Mouse (Mus musculus) heart, embryonic 13.5 days (tissue): Measurements from ENCODE around the gene 1500015O10Rik. TPM values are rescaled to one million over a fixed set of nuclear protein-coding genes. Genes with fewer than 3 reads are reported as not detected.

Experiments
- ATAC-seq: fragments of 200-750 bp; cut with Nextera tagmentation; 2 replicates; pipeline ENCODE4 v1.8.0; 2017; ENCODE audit warnings: moderate TSS enrichment; ENCODE audit not compliant: insufficient number of reproducible peaks, low FRiP score, low TSS enrichment; ENCODE audit errors: extremely low read depth
- H3K27ac ChIP-seq: fragments of 300-500 bp; sonication (generic); replicated peaks from 2 replicates; pipeline ENCODE4 v1.5.1; 2015; ENCODE audit warnings: moderate library complexity, mild to moderate bottlenecking, inconsistent platforms
- H3K27me3 ChIP-seq: fragments of 300-500 bp; sonication (generic); replicated peaks from 2 replicates; pipeline ENCODE4 v1.6.1; 2015; ENCODE audit warnings: mild to moderate bottlenecking, inconsistent platforms
- H3K36me3 ChIP-seq: fragments of 300-500 bp; sonication (generic); 2 replicates; pipeline ENCODE4 v1.6.1; 2015; ENCODE audit warnings: mild to moderate bottlenecking, inconsistent platforms
- H3K4me1 ChIP-seq: fragments of 300-500 bp; sonication (generic); 2 replicates; pipeline ENCODE4 v1.6.1; 2015; ENCODE audit warnings: inconsistent platforms
- H3K4me2 ChIP-seq: fragments of 300-500 bp; sonication (generic); 2 replicates; pipeline ENCODE4 v1.6.1; 2015; ENCODE audit warnings: inconsistent platforms, mild to moderate bottlenecking, moderate library complexity
- H3K4me3 ChIP-seq: fragments of 300-500 bp; sonication (generic); 2 replicates; pipeline ENCODE4 v1.5.1; 2015; ENCODE audit warnings: moderate library complexity, mild to moderate bottlenecking, inconsistent platforms
- H3K9ac ChIP-seq: fragments of 300-500 bp; sonication (generic); 2 replicates; pipeline ENCODE4 v1.6.1; 2015; ENCODE audit warnings: inconsistent platforms, mild to moderate bottlenecking, moderate library complexity
- H3K9me3 ChIP-seq: fragments of 300-500 bp; sonication (generic); 2 replicates; pipeline ENCODE4 v1.6.1; 2016; ENCODE audit warnings: inconsistent platforms
- WGBS: fragments of 180-500 bp; shearing (Covaris S2); methylation state at CpG from one replicate; pipeline ENCODE4 v1.1.7; 2015; ENCODE audit warnings: mixed read lengths; 5-methylcytosine and 5-hydroxymethylcytosine counted together
- polyA plus RNA-seq: library from polyadenylated mRNA; unstranded; fragments of >200 nt; fragmentation: Nextera tagmentation; extraction: Ambion mirVana; gene quantifications from 2 replicates; pipeline ENCODE4 v1.2.1, GENCODE M21; 2015

1500015O10Rik gene
- polyA plus RNA-seq, 1 experiment from 2014 or later, result 9.9 TPM

DNA sequence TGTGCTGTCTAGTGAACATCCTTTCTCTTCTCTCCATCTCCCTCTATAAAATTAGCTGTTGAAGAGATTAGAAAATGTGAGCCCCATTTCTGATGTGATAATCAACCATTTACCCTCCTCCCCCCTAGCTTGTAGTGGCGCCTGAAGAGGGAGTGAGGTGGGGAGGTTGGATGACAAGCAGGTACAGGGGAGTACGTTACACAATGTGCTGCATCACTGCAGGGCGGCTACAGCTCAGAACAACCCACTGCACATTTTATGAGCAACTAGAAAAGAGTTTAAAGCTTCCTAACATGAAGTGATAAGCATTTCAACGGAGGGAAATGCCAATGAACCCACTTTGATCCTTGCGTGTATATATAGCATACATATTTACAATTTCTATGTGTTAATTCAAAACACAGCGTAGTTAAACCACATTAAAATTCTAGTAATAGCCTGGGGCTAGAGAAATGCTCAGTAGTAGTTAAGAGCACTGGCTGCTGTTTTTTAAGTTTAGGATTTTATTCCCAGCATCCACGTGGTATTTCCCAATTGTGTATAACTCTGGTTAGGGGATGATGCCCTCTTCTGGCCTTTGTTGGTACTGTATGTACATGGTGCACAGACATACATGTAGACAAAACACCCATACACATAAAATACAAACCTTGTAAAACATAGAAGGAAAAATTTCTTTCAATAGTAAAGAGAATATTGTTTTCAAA, 7.6 kb downstream of the 1500015O10Rik start:
- no peak for ATAC-seq

DNA sequence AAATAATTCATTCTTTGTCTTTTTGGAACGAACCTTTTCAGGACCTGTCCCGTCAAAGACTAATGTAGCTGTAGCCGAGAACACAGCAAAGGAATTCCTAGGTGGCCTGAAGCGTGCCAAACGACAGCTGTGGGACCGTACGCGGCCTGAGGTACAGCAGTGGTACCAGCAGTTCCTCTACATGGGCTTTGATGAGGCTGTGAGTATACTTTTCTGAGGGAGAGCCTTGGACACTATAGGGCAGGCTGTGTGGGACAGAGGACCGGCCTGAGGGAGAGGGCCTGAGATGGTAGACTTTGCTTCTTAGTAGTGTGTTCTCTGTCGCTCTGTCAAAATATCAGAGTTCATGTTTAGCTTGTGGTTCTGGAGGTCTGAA, 8.1 kb downstream of the 1500015O10Rik start:
- no peak overlapping the region for H3K27ac ChIP-seq
- H3K27me3 ChIP-seq, result no peaks in the 10 kb centered on the region
- 82% methylated on average over 10 of the region's 10 CpGs for WGBS
- H3K9ac ChIP-seq, result no peak overlapping the region
- no peaks in the 10 kb centered on the region for H3K4me1 ChIP-seq
- ATAC-seq, result no peak
- no peak overlapping the region for H3K4me3 ChIP-seq
- no peaks in the 10 kb centered on the region for H3K36me3 ChIP-seq
- H3K4me2 ChIP-seq, result no peak overlapping the region
- H3K9me3 ChIP-seq, result no peaks in the 10 kb centered on the region

More for the DNA sequence above, 7.6 kb downstream of the 1500015O10Rik start:
- Histone ChIP-seq H3K9me3 (no peaks in the 10 kb centered on the region), H3K27me3 (no peaks in the 10 kb centered on the region), H3K27ac (no peak overlapping the region), H3K4me1 (no peaks in the 10 kb centered on the region), H3K4me2 (no peak overlapping the region), H3K36me3 (no peaks in the 10 kb centered on the region), H3K9ac (no peak overlapping the region), H3K4me3 (no peak overlapping the region)
- 64% methylated on average over 7 of the region's 7 CpGs for WGBS

DNA sequence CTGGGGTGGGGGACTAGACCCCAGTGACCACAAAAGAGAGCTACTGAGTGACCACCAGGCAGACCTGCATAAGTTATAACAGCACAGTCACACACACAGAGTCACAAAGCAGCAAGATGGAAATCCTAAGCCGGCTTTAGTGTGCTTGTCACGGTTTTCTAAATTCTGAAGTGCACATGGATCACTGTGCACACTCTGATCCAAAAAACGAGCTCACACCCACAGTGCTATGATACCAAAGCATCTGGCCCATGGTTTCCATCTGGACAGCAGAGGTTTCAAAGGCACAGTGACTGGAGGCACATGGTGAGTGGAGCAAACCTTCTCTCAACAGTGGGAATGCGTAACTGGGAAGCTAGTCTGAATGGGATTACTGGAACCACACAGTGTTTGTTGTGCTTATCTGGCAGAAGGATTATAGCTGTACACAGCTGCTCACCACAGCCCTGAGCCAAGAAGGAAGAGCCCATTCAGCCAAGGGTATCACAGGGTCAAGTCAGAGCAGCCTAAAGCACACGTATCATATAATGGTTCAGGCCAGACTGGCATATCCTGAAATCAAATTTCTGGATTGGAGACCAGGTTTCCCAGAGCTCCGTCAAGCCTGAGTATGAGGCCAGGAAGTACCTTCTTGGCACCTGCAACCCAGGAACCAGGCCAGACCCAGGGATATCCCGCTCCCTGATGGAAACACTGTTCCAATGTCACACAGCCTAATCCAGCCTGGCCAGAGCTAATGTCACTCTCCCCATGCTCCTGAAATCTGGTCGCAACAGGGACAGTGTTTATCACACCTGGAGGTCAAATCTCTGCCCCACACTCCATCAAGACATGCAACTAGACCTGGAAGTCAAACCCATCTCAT, 24.3 kb downstream of the 1500015O10Rik start:
- WGBS, result 85% methylated on average over 8 of the region's 8 CpGs
- H3K4me3 ChIP-seq, result no peak overlapping the region
- no peak overlapping the region for H3K4me2 ChIP-seq
- no peak; the same call in 1 of the 2 replicates for ATAC-seq
- H3K36me3 ChIP-seq, result peaks cover 54% of the 10 kb centered on the region
- H3K9ac ChIP-seq, result no peak overlapping the region
- no peak overlapping the region for H3K27ac ChIP-seq
- H3K4me1 ChIP-seq, result no peaks in the 10 kb centered on the region
- H3K27me3 ChIP-seq, result no peaks in the 10 kb centered on the region
- no peaks in the 10 kb centered on the region for H3K9me3 ChIP-seq

DNA sequence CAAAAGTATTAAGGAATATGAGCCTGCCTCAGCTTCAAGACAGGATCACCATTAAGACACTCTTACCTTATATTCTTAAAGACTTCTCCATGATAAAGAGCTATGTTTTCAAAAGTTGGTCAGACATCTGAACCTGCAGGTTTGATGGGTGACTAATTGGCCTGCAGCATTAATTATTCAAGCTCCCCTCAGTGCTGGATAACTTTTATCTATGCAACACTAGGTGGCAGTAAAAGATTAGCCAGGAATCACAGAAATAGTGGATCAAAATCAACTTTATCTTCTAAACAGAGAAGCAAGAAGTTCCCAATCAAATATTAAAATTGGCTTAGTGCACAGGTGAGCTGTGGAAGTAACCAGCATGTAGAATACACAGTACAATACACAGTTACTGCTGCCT, 29.7 kb downstream of the 1500015O10Rik start:
- Histone ChIP-seq H3K9me3 (no peaks in the 10 kb centered on the region), H3K9ac (no peak overlapping the region), H3K27ac (no peak overlapping the region), H3K4me3 (no peak overlapping the region), H3K4me2 (no peak overlapping the region), H3K4me1 (no peaks in the 10 kb centered on the region), H3K27me3 (no peaks in the 10 kb centered on the region), H3K36me3 (peaks cover 36% of the 10 kb centered on the region)
- ATAC-seq, result no peak

DNA sequence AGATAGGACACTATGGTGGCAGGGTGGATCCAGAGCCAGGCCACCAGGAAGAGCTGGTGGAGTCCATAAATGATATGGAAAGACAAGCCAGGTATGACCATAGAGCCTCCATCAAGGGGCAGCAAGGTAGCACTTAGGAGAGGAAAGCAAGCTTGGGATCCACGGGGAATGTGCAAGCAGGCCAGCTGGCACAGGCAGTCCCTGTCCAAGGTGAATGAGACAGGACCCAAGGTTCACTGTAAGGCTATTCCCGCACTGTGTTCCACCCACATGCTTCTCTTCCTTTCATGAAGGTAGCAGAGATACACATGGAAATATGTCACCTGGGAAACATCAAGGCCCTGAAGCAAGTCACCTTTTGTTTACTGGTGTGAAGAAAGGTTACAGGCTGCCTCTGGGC, 34.1 kb downstream of the 1500015O10Rik start:
- WGBS, result 84% methylated on average over 2 of the region's 2 CpGs
- Histone ChIP-seq H3K36me3 (peaks cover 29% of the 10 kb centered on the region), H3K4me2 (no peak overlapping the region), H3K4me1 (no peaks in the 10 kb centered on the region), H3K9me3 (no peaks in the 10 kb centered on the region), H3K27me3 (no peaks in the 10 kb centered on the region), H3K4me3 (no peak overlapping the region), H3K27ac (no peak overlapping the region), H3K9ac (no peak overlapping the region)
- no peak for ATAC-seq

DNA sequence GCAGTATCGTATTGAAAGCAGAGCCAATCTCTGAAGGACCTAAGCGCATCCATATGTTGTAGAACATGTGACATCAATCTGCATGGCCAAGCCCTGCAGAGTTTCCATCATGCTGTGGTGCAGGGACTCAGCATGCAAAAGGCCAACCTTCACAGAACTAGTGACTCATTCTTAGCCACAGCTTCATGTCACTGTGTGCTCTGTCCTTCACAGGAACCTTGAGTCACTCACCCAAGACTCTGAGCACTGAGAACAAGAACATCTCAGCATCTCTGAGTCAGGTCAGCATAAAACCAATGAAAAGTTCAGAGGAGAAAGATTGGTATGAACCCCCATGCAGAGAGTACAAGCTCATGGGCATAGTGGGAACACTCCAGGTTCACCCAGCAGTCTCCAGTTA, 35.9 kb downstream of the 1500015O10Rik start:
- WGBS, result 87% methylated on average over 2 of the region's 2 CpGs
- H3K27me3 ChIP-seq, result no peaks in the 10 kb centered on the region
- no peaks in the 10 kb centered on the region for H3K4me1 ChIP-seq
- ATAC-seq, result no peak
- no peak overlapping the region for H3K27ac ChIP-seq
- H3K36me3 ChIP-seq, result peaks cover 44% of the 10 kb centered on the region
- H3K4me3 ChIP-seq, result no peak overlapping the region
- no peak overlapping the region for H3K4me2 ChIP-seq
- H3K9ac ChIP-seq, result no peak overlapping the region
- no peaks in the 10 kb centered on the region for H3K9me3 ChIP-seq

DNA sequence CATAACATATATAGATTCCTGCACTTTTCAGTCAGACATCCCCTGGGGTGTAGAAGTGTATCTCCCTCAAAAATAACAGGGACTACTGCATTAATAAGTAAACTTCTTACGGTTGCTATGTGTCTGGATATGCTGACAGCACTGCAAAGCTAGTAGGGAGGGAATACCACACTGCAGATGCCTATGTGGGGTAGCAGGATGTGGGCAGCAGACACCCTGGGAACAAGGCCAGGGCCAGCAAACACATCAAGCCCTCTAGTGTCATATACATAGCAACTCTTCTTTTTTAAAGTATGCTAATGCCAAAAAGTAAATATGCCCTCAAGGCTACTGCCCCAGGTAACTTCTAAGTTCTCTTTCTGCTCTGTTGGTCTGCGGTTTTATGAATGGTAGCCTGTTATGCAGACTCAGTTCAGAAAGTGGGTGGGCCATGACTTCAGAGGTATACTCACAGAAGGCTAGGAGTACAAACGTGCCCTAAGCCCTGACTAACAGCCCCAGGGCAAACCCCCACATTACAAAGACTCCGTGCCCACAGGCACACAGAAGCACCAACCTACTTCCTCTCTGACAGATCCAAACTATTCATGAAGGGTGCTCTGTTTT, 38.1 kb downstream of the 1500015O10Rik start:
- no peak for ATAC-seq
- H3K4me1 ChIP-seq, result no peaks in the 10 kb centered on the region
- H3K9me3 ChIP-seq, result no peaks in the 10 kb centered on the region
- no peak overlapping the region for H3K27ac ChIP-seq
- H3K9ac ChIP-seq, result no peak overlapping the region
- H3K27me3 ChIP-seq, result no peaks in the 10 kb centered on the region
- WGBS, result 77% methylated on average over 4 of the region's 4 CpGs
- H3K4me3 ChIP-seq, result no peak overlapping the region
- H3K4me2 ChIP-seq, result no peak overlapping the region
- peaks cover 57% of the 10 kb centered on the region for H3K36me3 ChIP-seq

DNA sequence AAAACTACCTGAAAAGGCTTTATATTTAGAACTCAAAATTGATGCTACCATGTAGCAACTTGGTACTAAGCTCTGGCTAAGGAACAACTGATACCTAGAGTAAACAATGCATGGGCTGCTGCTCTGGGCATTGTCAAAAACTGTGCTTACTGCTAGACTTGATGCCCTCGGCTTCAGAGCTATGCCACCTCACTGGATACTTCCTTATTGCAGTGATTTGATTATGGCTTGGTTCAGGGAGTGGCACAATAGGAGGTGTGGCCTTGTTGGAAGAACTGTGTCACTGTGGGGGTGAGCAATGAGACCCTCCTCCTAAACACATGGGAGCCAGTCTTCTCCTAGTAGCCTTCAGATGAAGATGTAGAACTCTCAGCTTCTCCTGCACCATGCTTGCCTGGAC, 38.9 kb downstream of the 1500015O10Rik start:
- 60% methylated on average over 1 of the region's 1 CpGs for WGBS
- Histone ChIP-seq H3K36me3 (peaks cover 56% of the 10 kb centered on the region), H3K27me3 (no peaks in the 10 kb centered on the region), H3K4me1 (no peaks in the 10 kb centered on the region), H3K9me3 (no peaks in the 10 kb centered on the region), H3K4me3 (no peak overlapping the region), H3K9ac (no peak overlapping the region), H3K27ac (no peak overlapping the region), H3K4me2 (no peak overlapping the region)
- ATAC-seq, result no peak

DNA sequence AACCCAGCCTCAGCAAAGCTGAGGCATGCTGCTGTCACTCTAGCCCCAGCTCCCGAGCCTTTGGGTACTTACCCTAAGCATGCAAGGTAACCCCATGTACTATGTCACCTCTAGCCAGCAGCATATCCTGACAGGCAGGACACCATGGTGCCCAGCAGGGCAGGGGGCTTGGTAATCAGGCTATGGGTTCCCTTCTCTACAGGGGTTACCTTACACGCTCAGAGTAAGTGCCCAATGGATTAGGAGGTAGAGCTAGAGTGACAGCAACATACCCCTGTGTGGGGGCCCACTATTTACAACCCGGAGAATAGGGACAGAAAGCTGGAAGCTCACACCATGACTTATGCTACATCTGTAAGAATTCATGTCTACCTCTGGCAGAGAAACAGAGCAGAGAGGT, 39.6 kb downstream of the 1500015O10Rik start:
- WGBS, result 84% methylated on average over 3 of the region's 3 CpGs
- no peak overlapping the region for H3K9ac ChIP-seq
- H3K4me2 ChIP-seq, result no peak overlapping the region
- H3K27me3 ChIP-seq, result no peaks in the 10 kb centered on the region
- H3K9me3 ChIP-seq, result no peaks in the 10 kb centered on the region
- peaks cover 52% of the 10 kb centered on the region for H3K36me3 ChIP-seq
- no peak overlapping the region for H3K27ac ChIP-seq
- H3K4me3 ChIP-seq, result no peak overlapping the region
- no peaks in the 10 kb centered on the region for H3K4me1 ChIP-seq
- ATAC-seq, result no peak

DNA sequence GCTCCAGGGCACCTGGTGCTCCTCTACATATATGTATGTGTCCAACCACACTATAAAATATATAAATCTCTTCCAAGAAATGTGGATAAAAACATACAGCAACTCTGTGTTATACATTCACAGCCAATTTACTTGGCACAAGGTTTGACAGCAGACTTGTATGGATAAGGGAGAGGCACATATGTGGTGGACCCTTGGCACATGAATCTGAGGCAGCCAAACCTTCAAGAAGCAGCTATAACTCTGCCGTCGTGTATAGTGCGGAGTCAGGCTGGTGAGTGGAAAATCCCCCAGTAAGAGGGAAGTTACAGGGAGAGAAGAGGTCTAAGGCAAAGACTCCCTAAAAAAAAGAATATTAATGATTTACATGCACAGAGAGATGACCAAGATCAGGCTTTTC, 42.3 kb downstream of the 1500015O10Rik start:
- Histone ChIP-seq H3K27me3 (no peaks in the 10 kb centered on the region), H3K4me3 (no peak overlapping the region), H3K36me3 (peaks cover 53% of the 10 kb centered on the region), H3K4me2 (no peak overlapping the region), H3K4me1 (no peaks in the 10 kb centered on the region), H3K9me3 (no peaks in the 10 kb centered on the region), H3K27ac (no peak overlapping the region), H3K9ac (no peak overlapping the region)
- 89% methylated on average over 3 of the region's 3 CpGs for WGBS
- ATAC-seq, result no peak

DNA sequence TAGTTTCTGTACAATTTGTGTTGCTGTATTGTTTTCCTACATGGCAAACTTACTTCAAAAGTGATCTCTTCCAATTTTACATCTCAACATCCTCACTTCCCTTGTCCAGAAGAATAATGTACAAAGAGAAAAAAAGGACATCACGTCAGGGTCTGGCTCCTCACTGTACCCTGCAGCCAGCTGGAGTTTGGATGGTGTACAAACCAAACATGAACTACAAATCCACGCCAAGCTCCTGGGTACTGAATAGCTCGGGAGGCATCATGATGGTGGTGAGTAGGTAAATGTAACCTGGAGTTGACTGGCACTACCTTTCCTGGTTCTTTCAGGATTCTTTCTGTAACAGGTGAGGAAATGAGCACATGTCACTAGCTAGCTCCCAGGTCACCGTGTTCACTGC, 43.7 kb downstream of the 1500015O10Rik start:
- no peak overlapping the region for H3K4me3 ChIP-seq
- H3K9ac ChIP-seq, result no peak overlapping the region
- no peaks in the 10 kb centered on the region for H3K9me3 ChIP-seq
- H3K4me2 ChIP-seq, result no peak overlapping the region
- no peaks in the 10 kb centered on the region for H3K4me1 ChIP-seq
- ATAC-seq, result no peak
- no peak overlapping the region for H3K27ac ChIP-seq
- peaks cover 55% of the 10 kb centered on the region for H3K36me3 ChIP-seq
- H3K27me3 ChIP-seq, result no peaks in the 10 kb centered on the region
- 84% methylated on average over 4 of the region's 4 CpGs for WGBS
